Mouse (Mus musculus) MEL (cell line): Measurements from ENCODE around the gene Mylpf. TPM values are rescaled to one million over a fixed set of nuclear protein-coding genes. Genes with fewer than 3 reads are reported as not detected.

Experiments used
- DNase-seq: peaks from one replicate; pipeline ENCODE4 v3.0.0; 2011; ENCODE audit warnings: low read depth, low spot score
- H3K27ac ChIP-seq: 2 replicates; pipeline ENCODE4 v1.5.1; 2012; ENCODE audit warnings: low read depth, mild to moderate bottlenecking, control low read depth, low read length, moderate library complexity; ENCODE audit not compliant: control insufficient read depth
- H3K27me3 ChIP-seq, 2 experiments: fragments of 150-350 bp in 1 of 2; sonication (generic) in 1 of 2; 2 replicates each; pipeline ENCODE4 v1.6.1; 2012; ENCODE audit warnings: low read length in 2 of 2, mild to moderate bottlenecking in 2 of 2, improper control_type of control experiment in 1 of 2, moderate library complexity in 1 of 2; ENCODE audit not compliant: insufficient read depth in 2 of 2, control insufficient read depth in 1 of 2
- H3K36me3 ChIP-seq, 2 experiments: 2 replicates each; pipeline ENCODE4 v1.6.1; 2012 to 2014; ENCODE audit warnings: low read length in 2 of 2, improper control_type of control experiment in 1 of 2, inconsistent platforms in 1 of 2, mild to moderate bottlenecking in 1 of 2; ENCODE audit not compliant: insufficient read depth in 2 of 2, control insufficient read depth in 1 of 2
- H3K4me1 ChIP-seq, 2 experiments: fragments of 150-350 bp in 1 of 2; sonication (generic) in 1 of 2; 2 replicates each; pipeline ENCODE4 v1.6.1; 2012; ENCODE audit warnings: low read length in 2 of 2, improper control_type of control experiment in 1 of 2, mild to moderate bottlenecking in 1 of 2; ENCODE audit not compliant: insufficient read depth in 2 of 2, control insufficient read depth in 1 of 2
- H3K4me3 ChIP-seq, 2 experiments: fragments of 150-350 bp in 1 of 2; sonication (generic) in 1 of 2; 2 replicates each; pipeline ENCODE4 v1.5.1; 2012; ENCODE audit warnings: low read depth in 2 of 2, low read length in 2 of 2, mild to moderate bottlenecking in 2 of 2, moderate library complexity in 2 of 2, control low read depth in 1 of 2, improper control_type of control experiment in 1 of 2; ENCODE audit not compliant: control insufficient read depth in 1 of 2, insufficient read depth in 1 of 2
- H3K79me2 ChIP-seq: 2 replicates; pipeline ENCODE4 v1.6.1; 2012; ENCODE audit warnings: mild to moderate bottlenecking, low read length, moderate library complexity; ENCODE audit not compliant: control insufficient read depth, poor library complexity, insufficient read depth
- H3K9ac ChIP-seq: 2 replicates; pipeline ENCODE4 v1.6.1; 2012; ENCODE audit warnings: low read depth, mild to moderate bottlenecking, control low read depth, low read length, moderate library complexity; ENCODE audit not compliant: control insufficient read depth, poor library complexity, severe bottlenecking
- H3K9me3 ChIP-seq: fragments of 150-350 bp; sonication (generic); replicated peaks from 2 replicates; pipeline ENCODE4 v1.6.1; 2012; ENCODE audit warnings: mild to moderate bottlenecking, low read length, improper control_type of control experiment, moderate library complexity; ENCODE audit not compliant: insufficient read depth
- BHLHE40 ChIP-seq: IDR thresholded peaks from 2 replicates; pipeline ENCODE4 v1.6.1; 2012; ENCODE audit warnings: low read depth, mild to moderate bottlenecking, inconsistent platforms, low read length, improper control_type of control experiment, borderline replicate concordance
- CTCF ChIP-seq, 3 experiments: IDR thresholded peaks in 2 of 3; conservative IDR thresholded peaks in 1 of 3; 2 replicates each; pipeline ENCODE4 v1.5.1; 2011 to 2012; ENCODE audit warnings: low read length in 3 of 3, low read depth in 2 of 3, mild to moderate bottlenecking in 2 of 3, improper control_type of control experiment in 1 of 3, inconsistent platforms in 1 of 3, mixed read lengths in 1 of 3, moderate library complexity in 1 of 3; ENCODE audit not compliant: control insufficient read depth in 1 of 3, insufficient read depth in 1 of 3, poor library complexity in 1 of 3, severe bottlenecking in 1 of 3
- EP300 ChIP-seq, 2 experiments: IDR thresholded peaks; 2 replicates each; pipeline ENCODE4 v1.6.1; 2011; ENCODE audit warnings: improper control_type of control experiment in 2 of 2, low read length in 2 of 2, low read depth in 1 of 2, mild to moderate bottlenecking in 1 of 2
- MAFK ChIP-seq: IDR thresholded peaks from 2 replicates; pipeline ENCODE4 v1.6.1; 2011; ENCODE audit warnings: low read depth, mild to moderate bottlenecking, low read length, improper control_type of control experiment, borderline replicate concordance
- MAZ ChIP-seq: IDR thresholded peaks from 2 replicates; pipeline ENCODE4 v1.6.1; 2012; ENCODE audit warnings: low read depth, mild to moderate bottlenecking, inconsistent platforms, low read length, improper control_type of control experiment
- MXI1 ChIP-seq: IDR thresholded peaks from 2 replicates; pipeline ENCODE4 v1.6.1; 2011; ENCODE audit warnings: mild to moderate bottlenecking, low read depth, low read length, improper control_type of control experiment
- NRF1 ChIP-seq: IDR thresholded peaks from 2 replicates; pipeline ENCODE4 v1.6.1; 2014; ENCODE audit warnings: low read depth, mild to moderate bottlenecking, inconsistent platforms, low read length, improper control_type of control experiment, moderate library complexity; ENCODE audit not compliant: poor library complexity, insufficient read depth, severe bottlenecking
- RCOR1 ChIP-seq: IDR thresholded peaks from 2 replicates; pipeline ENCODE4 v1.6.1; 2012; ENCODE audit warnings: low read depth, mild to moderate bottlenecking, inconsistent platforms, low read length, improper control_type of control experiment
- TBP ChIP-seq: IDR thresholded peaks from 2 replicates; pipeline ENCODE4 v1.8.0; 2011; ENCODE audit warnings: low read depth, low read length, improper control_type of control experiment
- TCF12 ChIP-seq: IDR thresholded peaks from 2 replicates; pipeline ENCODE4 v1.6.1; 2014; ENCODE audit warnings: low read depth, mild to moderate bottlenecking, inconsistent platforms, low read length, improper control_type of control experiment, moderate library complexity
- USF1 ChIP-seq: IDR thresholded peaks from 2 replicates; pipeline ENCODE4 v1.6.1; 2014; ENCODE audit warnings: low read depth, mild to moderate bottlenecking, inconsistent platforms, low read length, improper control_type of control experiment, moderate library complexity
- ZMIZ1 ChIP-seq: IDR thresholded peaks from 2 replicates; pipeline ENCODE4 v1.6.1; 2012; ENCODE audit warnings: low read depth, mild to moderate bottlenecking, inconsistent platforms, low read length, improper control_type of control experiment, moderate library complexity
- ZNF384 ChIP-seq: IDR thresholded peaks from 2 replicates; pipeline ENCODE4 v1.6.1; 2012; ENCODE audit warnings: low read depth, mild to moderate bottlenecking, inconsistent platforms, low read length, improper control_type of control experiment
- polyA plus RNA-seq, 2 experiments: library from polyadenylated mRNA; stranded (reverse) in 1 of 2; unstranded in 1 of 2; fragments of >175 nt in 1 of 2; fragments of >200 nt in 1 of 2; gene quantifications; 2 replicates each; pipeline versions ENCODE4 v1.2.1 to v1.2.4; 2012; ENCODE audit warnings: low replicate concordance in 2 of 2, low read depth in 1 of 2; ENCODE audit not compliant: insufficient read length in 2 of 2, insufficient read depth in 1 of 2, missing spikeins in 1 of 2
- total RNA-seq: library from RNA; depleted of rRNA; stranded (reverse); fragments of 300-350 nt; gene quantifications from 2 replicates; pipeline ENCODE4 v1.2.3, GENCODE M21; 2012

Mylpf gene
- total and polyA plus RNA-seq, 3 experiments = 9.1 to 11.2 TPM; not detected in 1

DNA sequence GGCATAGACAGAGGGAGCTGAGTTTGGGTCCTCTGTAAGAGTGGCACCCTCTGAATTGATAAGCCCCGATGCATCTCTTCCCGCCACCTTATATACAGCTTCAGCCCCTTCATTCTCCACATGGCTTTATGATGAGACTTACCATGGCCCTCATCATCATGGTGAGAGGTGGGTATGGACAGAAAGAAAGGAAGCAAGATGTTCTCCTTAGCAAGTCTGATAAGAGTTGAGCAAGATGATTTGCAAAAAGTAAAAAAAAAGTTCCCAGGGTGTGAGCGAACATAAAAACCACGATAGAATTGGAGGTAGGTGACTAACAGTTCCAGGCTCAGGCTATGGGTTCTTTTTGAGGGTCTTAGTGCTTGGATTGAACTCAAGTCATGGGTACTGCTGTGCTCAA is 10.0 kb downstream of the Mylpf start (continued):
- TF ChIP-seq MAFK (0 out of 2 replicates have a peak, but pooled peaks have one; percentile 35), MAZ (0 out of 2 replicates have a peak, but pooled peaks have one; percentile 10), BHLHE40 (no peak), MXI1 (0 out of 2 replicates have a peak, but pooled peaks have one; percentile 44), TCF12 (peak; percentile 64; the same call in 1 of the 2 replicates), NRF1 (no peak), RCOR1 (no peak), ZMIZ1 (peak; percentile 32; the same call in 1 of the 2 replicates), EP300 (IDR thresholded peaks at IDR 0.05; ENCODE audit: low read depth in 1 of 2, low read length in 2 of 2) (peak; percentile 74 to 87), CTCF (IDR thresholded peaks at IDR 0.05 in 2 of 3, conservative IDR thresholded peaks at IDR 0.05 in 1 of 3; ENCODE audit: control insufficient read depth in 1 of 3, insufficient read depth in 1 of 3, low read depth in 2 of 3, low read length in 3 of 3, poor library complexity in 1 of 3, severe bottlenecking in 1 of 3) (no peak), ZNF384 (peak; percentile 96), USF1 (no peak)

DNA sequence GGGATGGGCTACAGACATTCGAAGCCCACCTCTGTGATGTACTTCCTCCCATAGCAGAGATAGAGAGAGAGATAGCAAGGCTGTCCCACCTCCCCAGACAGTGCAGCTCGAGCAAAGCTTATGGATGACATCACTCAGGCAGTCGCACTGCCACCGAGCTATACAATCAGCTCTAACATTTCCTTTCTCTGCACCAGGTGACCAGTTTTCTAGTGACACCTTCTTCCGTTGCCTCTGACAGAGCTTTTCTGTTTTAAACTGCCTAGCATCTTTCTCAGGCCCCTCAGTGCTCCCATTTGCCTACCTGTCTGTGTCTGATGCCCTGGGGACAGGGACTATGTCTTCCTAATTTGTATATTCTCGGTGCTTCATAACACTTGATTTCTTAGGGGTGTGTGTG is 11.8 kb downstream of the Mylpf start:
- Histone ChIP-seq H3K4me3 (no peak overlapping the region), H3K36me3 (peaks cover 0 to 24% of the 10 kb centered on the region in 2 experiments; a peak in 2 of 4 replicates), H3K79me2 (peaks cover 3% of the 10 kb centered on the region), H3K27me3 (no peaks in the 10 kb centered on the region), H3K27ac (no peak overlapping the region), H3K4me1 (peaks cover 26 to 45% of the 10 kb centered on the region in 2 experiments), H3K9me3 (no peaks in the 10 kb centered on the region), H3K9ac (no peak overlapping the region)
- DNase-seq = no peak
- TF ChIP-seq RCOR1 = no peak

DNA sequence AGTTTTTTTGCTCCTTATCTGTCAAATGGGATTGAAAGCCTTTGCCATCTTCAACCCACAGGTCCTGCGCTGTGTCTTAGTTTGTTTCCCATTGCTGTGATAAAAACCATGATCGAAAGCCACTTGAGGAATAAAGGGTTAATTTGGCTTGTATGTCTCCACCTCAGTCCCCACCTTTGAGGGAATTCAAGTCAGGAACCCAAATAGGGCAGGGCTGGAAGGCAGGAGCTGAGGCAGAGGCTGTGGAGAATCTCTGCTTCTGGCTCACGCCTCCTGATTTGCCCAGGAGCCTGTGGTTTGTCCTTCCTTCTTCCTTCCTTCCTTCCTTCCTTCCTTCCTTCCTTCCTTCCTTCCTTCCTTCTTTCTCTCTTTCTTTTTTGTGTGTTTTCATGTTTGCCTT is 14.4 kb downstream of the Mylpf start:
- Histone ChIP-seq H3K4me1 (peaks cover 20 to 32% of the 10 kb centered on the region in 2 experiments), H3K27me3 (no peaks in the 10 kb centered on the region), H3K9me3 (no peaks in the 10 kb centered on the region), H3K4me3 (no peak overlapping the region), H3K36me3 (peaks cover 0 to 19% of the 10 kb centered on the region in 2 experiments; a peak in 2 of 4 replicates), H3K27ac (no peak overlapping the region), H3K79me2 (peaks cover 1% of the 10 kb centered on the region; the same call in 1 of the 2 replicates), H3K9ac (no peak overlapping the region)
- TF ChIP-seq TBP = no peak
- no peak for DNase-seq
